Mouse (Mus musculus): ENCODE results near the gene Nupr1.

The Nupr1 gene

DNA sequence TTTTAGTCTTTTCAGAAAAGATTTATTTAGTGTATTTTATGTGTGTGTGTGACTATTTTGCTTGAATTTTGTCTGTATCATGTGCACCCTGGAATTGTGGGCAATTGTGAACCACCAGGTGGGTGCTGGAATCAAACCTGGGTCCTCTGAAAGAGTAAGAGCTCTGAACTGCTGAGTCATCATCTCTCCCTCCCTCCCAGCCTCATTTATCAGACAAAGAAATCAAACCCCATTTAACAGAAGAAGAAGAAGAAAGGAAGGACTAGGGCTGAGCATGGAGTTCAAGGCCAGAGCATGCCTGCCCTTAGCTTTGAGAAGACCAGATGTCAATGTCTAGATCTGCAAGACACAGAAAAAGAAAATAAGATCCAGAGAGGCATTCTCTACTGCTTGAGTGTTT, 4.7 kb upstream of the Nupr1 start:
- Histone ChIP-seq H3K4me1 (replicated peaks; ENCODE audit: low read depth, low read length) (peaks cover 38% of the 10 kb centered on the region), H3K36me3 (ENCODE audit: insufficient read depth, low read length) (no peaks in the 10 kb centered on the region), H3K4me3 (replicated peaks; ENCODE audit: low read length) (no peak overlapping the region), H3K27me3 (ENCODE audit: insufficient read depth, low read length) (no peaks in the 10 kb centered on the region), H3K9me3 (ENCODE audit: low read length) (no peaks in the 10 kb centered on the region)
- TF ChIP-seq POU5F1 (IDR thresholded peaks at IDR 0.05; ENCODE audit: borderline replicate concordance, low read length): no peak

- H3K36me3 ChIP-seq (ENCODE audit: insufficient read depth, low read length): no peaks in the 10 kb centered on the region
- peaks cover 50% of the 10 kb centered on the region for H3K4me1 ChIP-seq (replicated peaks; ENCODE audit: low read depth, low read length)
- H3K4me3 ChIP-seq (replicated peaks; ENCODE audit: low read length): no peak overlapping the region
- no peaks in the 10 kb centered on the region for H3K27me3 ChIP-seq (ENCODE audit: insufficient read depth, low read length)
- no peak for TF ChIP-seq NANOG (IDR thresholded peaks at IDR 0.05; ENCODE audit: borderline replicate concordance, low read length)
- no peak for TF ChIP-seq CTCF (conservative IDR thresholded peaks at IDR 0.05; ENCODE audit: low read length)
- no peak for TF ChIP-seq POU5F1 (IDR thresholded peaks at IDR 0.05; ENCODE audit: borderline replicate concordance, low read length)
- H3K9me3 ChIP-seq (ENCODE audit: low read length): no peaks in the 10 kb centered on the region
Observed at GRCm38 (mm10) chr7:126632478-126632877, 1.8 kb upstream of the Nupr1 start.

- TF ChIP-seq POU5F1 (IDR thresholded peaks at IDR 0.05; ENCODE audit: borderline replicate concordance, low read length) (no peak), NANOG (IDR thresholded peaks at IDR 0.05; ENCODE audit: borderline replicate concordance, low read length) (no peak), CTCF (conservative IDR thresholded peaks at IDR 0.05; ENCODE audit: low read length) (no peak)
- Histone ChIP-seq H3K9me3 (ENCODE audit: low read length) (no peaks in the 10 kb centered on the region), H3K27me3 (ENCODE audit: insufficient read depth, low read length) (no peaks in the 10 kb centered on the region), H3K36me3 (ENCODE audit: insufficient read depth, low read length) (no peaks in the 10 kb centered on the region), H3K4me3 (replicated peaks; ENCODE audit: low read length) (no peak overlapping the region), H3K4me1 (replicated peaks; ENCODE audit: low read depth, low read length) (peaks cover 53% of the 10 kb centered on the region)
Observed at GRCm38 (mm10) chr7:126629915-126630314, 746 bp downstream of the Nupr1 start.

- Histone ChIP-seq H3K9me3 (ENCODE audit: low read length) (no peaks in the 10 kb centered on the region), H3K4me3 (replicated peaks; ENCODE audit: low read length) (no peak overlapping the region), H3K36me3 (ENCODE audit: insufficient read depth, low read length) (peaks cover 4% of the 10 kb centered on the region; the same call in 1 of the 2 replicates), H3K27me3 (ENCODE audit: insufficient read depth, low read length) (no peaks in the 10 kb centered on the region), H3K4me1 (replicated peaks; ENCODE audit: low read depth, low read length) (peaks cover 52% of the 10 kb centered on the region)
- TF ChIP-seq POU5F1 (IDR thresholded peaks at IDR 0.05; ENCODE audit: borderline replicate concordance, low read length) (no peak), NANOG (IDR thresholded peaks at IDR 0.05; ENCODE audit: borderline replicate concordance, low read length) (no peak), CTCF (conservative IDR thresholded peaks at IDR 0.05; ENCODE audit: low read length) (no peak)
Observed at GRCm38 (mm10) chr7:126628111-126628510, 2.5 kb downstream of the Nupr1 start.

DNA sequence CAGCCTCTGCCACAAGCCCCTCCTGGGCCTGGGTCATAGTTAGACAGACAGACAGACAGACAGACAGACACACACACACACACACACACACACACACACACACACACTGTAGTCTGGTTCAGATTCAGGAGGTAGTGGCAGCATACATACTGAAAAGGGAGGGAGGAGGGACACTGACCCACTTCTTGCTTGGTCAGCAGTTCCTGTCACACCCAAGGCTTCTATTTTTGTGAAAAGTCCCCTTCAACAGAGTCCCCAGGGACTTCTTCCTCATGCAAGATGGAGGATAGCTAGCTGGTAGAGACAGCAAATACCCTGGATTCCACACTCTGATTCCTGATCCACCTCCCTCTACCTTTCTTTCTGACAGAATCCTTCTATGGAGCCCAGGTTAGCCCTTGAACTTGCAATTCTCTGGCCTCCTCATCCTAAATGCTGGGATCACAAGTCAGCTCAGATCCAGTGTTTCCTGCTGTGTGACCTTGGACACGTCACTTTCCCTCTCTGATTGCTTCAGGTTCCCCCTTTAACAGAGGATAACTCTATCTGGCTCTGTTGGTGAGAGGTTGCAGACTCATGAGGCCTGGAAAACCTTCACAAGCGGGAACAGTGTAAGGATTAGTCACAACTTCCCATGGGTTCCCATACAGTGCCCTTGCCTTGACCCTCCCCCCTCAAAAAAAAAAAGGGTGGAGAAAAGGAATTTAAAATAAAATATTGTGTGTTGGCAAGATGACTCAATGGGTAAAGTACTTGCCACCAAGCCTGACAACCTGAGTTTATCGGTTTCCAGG, 4.7 kb downstream of the Nupr1 start:
- Histone ChIP-seq H3K4me3 (replicated peaks; ENCODE audit: low read length) (peak overlapping the region; percentile 78), H3K36me3 (ENCODE audit: insufficient read depth, low read length) (peaks cover 7% of the 10 kb centered on the region; the same call in 1 of the 2 replicates), H3K4me1 (replicated peaks; ENCODE audit: low read depth, low read length) (peaks cover 49% of the 10 kb centered on the region), H3K9me3 (ENCODE audit: low read length) (no peaks in the 10 kb centered on the region), H3K27me3 (ENCODE audit: insufficient read depth, low read length) (no peaks in the 10 kb centered on the region)
- TF ChIP-seq NANOG (IDR thresholded peaks at IDR 0.05; ENCODE audit: borderline replicate concordance, low read length): no peak
- no peak for TF ChIP-seq CTCF (conservative IDR thresholded peaks at IDR 0.05; ENCODE audit: low read length)
- TF ChIP-seq POU5F1 (IDR thresholded peaks at IDR 0.05; ENCODE audit: borderline replicate concordance, low read length): no peak

GRCm38 (mm10) chr7:126625369-126625768, 5.3 kb downstream of the Nupr1 start:
- H3K4me1 ChIP-seq (replicated peaks; ENCODE audit: low read depth, low read length): peaks cover 49% of the 10 kb centered on the region
- peaks cover 7% of the 10 kb centered on the region; the same call in 1 of the 2 replicates for H3K36me3 ChIP-seq (ENCODE audit: insufficient read depth, low read length)
- TF ChIP-seq POU5F1 (IDR thresholded peaks at IDR 0.05; ENCODE audit: borderline replicate concordance, low read length): no peak
- TF ChIP-seq NANOG (IDR thresholded peaks at IDR 0.05; ENCODE audit: borderline replicate concordance, low read length): no peak
- no peak for TF ChIP-seq CTCF (conservative IDR thresholded peaks at IDR 0.05; ENCODE audit: low read length)
- H3K9me3 ChIP-seq (ENCODE audit: low read length): no peaks in the 10 kb centered on the region
- peak overlapping the region; percentile 78 for H3K4me3 ChIP-seq (replicated peaks; ENCODE audit: low read length)
- no peaks in the 10 kb centered on the region for H3K27me3 ChIP-seq (ENCODE audit: insufficient read depth, low read length)

GRCm38 (mm10) chr7:126624774-126625173, 5.9 kb downstream of the Nupr1 start:
- H3K36me3 ChIP-seq (ENCODE audit: insufficient read depth, low read length): peaks cover 7% of the 10 kb centered on the region; the same call in 1 of the 2 replicates
- H3K4me3 ChIP-seq (replicated peaks; ENCODE audit: low read length): peak overlapping the region; percentile 78
- TF ChIP-seq CTCF (conservative IDR thresholded peaks at IDR 0.05; ENCODE audit: low read length): no peak
- no peak for TF ChIP-seq NANOG (IDR thresholded peaks at IDR 0.05; ENCODE audit: borderline replicate concordance, low read length)
- TF ChIP-seq POU5F1 (IDR thresholded peaks at IDR 0.05; ENCODE audit: borderline replicate concordance, low read length): no peak
- H3K27me3 ChIP-seq (ENCODE audit: insufficient read depth, low read length): no peaks in the 10 kb centered on the region
- H3K9me3 ChIP-seq (ENCODE audit: low read length): no peaks in the 10 kb centered on the region
- H3K4me1 ChIP-seq (replicated peaks; ENCODE audit: low read depth, low read length): peaks cover 46% of the 10 kb centered on the region

GRCm38 (mm10) chr7:126623381-126623780, 7.3 kb downstream of the Nupr1 start:
- H3K4me1 ChIP-seq (replicated peaks; ENCODE audit: low read depth, low read length): peaks cover 40% of the 10 kb centered on the region
- no peaks in the 10 kb centered on the region for H3K27me3 ChIP-seq (ENCODE audit: insufficient read depth, low read length)
- TF ChIP-seq CTCF (conservative IDR thresholded peaks at IDR 0.05; ENCODE audit: low read length): no peak
- no peak for TF ChIP-seq NANOG (IDR thresholded peaks at IDR 0.05; ENCODE audit: borderline replicate concordance, low read length)
- no peak for TF ChIP-seq POU5F1 (IDR thresholded peaks at IDR 0.05; ENCODE audit: borderline replicate concordance, low read length)
- no peaks in the 10 kb centered on the region for H3K9me3 ChIP-seq (ENCODE audit: low read length)
- H3K36me3 ChIP-seq (ENCODE audit: insufficient read depth, low read length): peaks cover 7% of the 10 kb centered on the region; the same call in 1 of the 2 replicates
- H3K4me3 ChIP-seq (replicated peaks; ENCODE audit: low read length): no peak overlapping the region
